Mouse (Mus musculus) embryonic facial prominence, embryonic 14.5 days (tissue): ENCODE results near the gene Psme2b. TPM values are rescaled to one million over a fixed set of nuclear protein-coding genes. Genes with fewer than 3 reads are reported as not detected.
"Not testable (repeated sequence)": the region's sequence is repeated elsewhere in the genome, so short reads cannot be mapped to it uniquely, and the experiment has no call there.

Source experiments
- ATAC-seq: fragments of 200-750 bp; cut with Nextera tagmentation; 2 replicates; pipeline ENCODE4 v1.8.0; 2017; ENCODE audit warnings: low read depth, moderate number of reproducible peaks, moderate TSS enrichment
- DNase-seq: peaks from one replicate; pipeline ENCODE4 v3.0.0-alpha.2; 2015; ENCODE audit warnings: low spot score
- H3K27ac ChIP-seq: fragments of 300-500 bp; sonication (generic); replicated peaks from 2 replicates; pipeline ENCODE4 v1.5.1; 2014; ENCODE audit warnings: low read depth, mild to moderate bottlenecking, low read length, moderate library complexity
- H3K27me3 ChIP-seq: fragments of 300-500 bp; sonication (generic); replicated peaks from 2 replicates; pipeline ENCODE4 v1.6.1; 2014; ENCODE audit warnings: low read length; ENCODE audit not compliant: control insufficient read depth, insufficient read depth
- H3K36me3 ChIP-seq: fragments of 300-500 bp; sonication (generic); 2 replicates; pipeline ENCODE4 v1.6.1; 2014; ENCODE audit warnings: low read length, mixed read lengths; ENCODE audit not compliant: control insufficient read depth, insufficient read depth
- H3K4me1 ChIP-seq: fragments of 300-500 bp; sonication (generic); 2 replicates; pipeline ENCODE4 v1.6.1; 2014; ENCODE audit warnings: antibody characterized with exemption, low read length; ENCODE audit not compliant: control insufficient read depth, insufficient read depth
- H3K4me2 ChIP-seq: fragments of 300-500 bp; sonication (generic); 2 replicates; pipeline ENCODE4 v1.6.1; 2014; ENCODE audit warnings: low read depth, mild to moderate bottlenecking, low read length, moderate library complexity, mixed read lengths
- H3K4me3 ChIP-seq: fragments of 300-500 bp; sonication (generic); 2 replicates; pipeline ENCODE4 v1.5.1; 2014; ENCODE audit warnings: low read depth, mild to moderate bottlenecking, low read length
- H3K9ac ChIP-seq: fragments of 300-500 bp; sonication (generic); 2 replicates; pipeline ENCODE4 v1.6.1; 2014; ENCODE audit warnings: low read depth, mild to moderate bottlenecking, low read length, moderate library complexity, mixed read lengths
- H3K9me3 ChIP-seq: fragments of 300-500 bp; sonication (generic); 2 replicates; pipeline ENCODE4 v1.6.1; 2016; ENCODE audit warnings: low read length; ENCODE audit not compliant: control insufficient read depth
- WGBS: fragments of 180-500 bp; shearing (Covaris S2); extraction: QIAGEN DNeasy Blood & Tissue Kit; methylation state at CpG from one replicate; pipeline ENCODE4 v1.1.7; 2014; 5-methylcytosine and 5-hydroxymethylcytosine counted together
- polyA plus RNA-seq: library from polyadenylated mRNA; unstranded; fragments of >200 nt; fragmentation: Nextera tagmentation; extraction: Ambion mirVana; gene quantifications from 2 replicates; pipeline ENCODE4 v1.2.1, GENCODE M21; 2014

Psme2b gene
- polyA plus RNA-seq, 1 experiment from 2014 or later = 3.4 TPM

GRCm38 (mm10) chr11:48978240-48978939 is 32.4 kb upstream of the Psme2b start, which contains the start of gene Olfr56:
Gene Olfr56 (plus strand): TSS chr11:48978889.
- not testable (repeated sequence) for H3K27me3 ChIP-seq, H3K9me3 ChIP-seq, H3K4me3 ChIP-seq, H3K9ac ChIP-seq, H3K36me3 ChIP-seq, ATAC-seq, H3K4me2 ChIP-seq, H3K4me1 ChIP-seq, DNase-seq, H3K27ac ChIP-seq
- no CpG with 5 or more reads among the region's 1 CpGs for WGBS

GRCm38 (mm10) chr11:48974686-48975085 is 28.7 kb upstream of the Psme2b start:
- H3K4me3 ChIP-seq, ATAC-seq, H3K9ac ChIP-seq, H3K9me3 ChIP-seq, H3K4me2 ChIP-seq, H3K27me3 ChIP-seq, H3K4me1 ChIP-seq, H3K36me3 ChIP-seq, DNase-seq, H3K27ac ChIP-seq: not testable (repeated sequence)
- no CpG with 5 or more reads among the region's 1 CpGs for WGBS

- H3K27me3 ChIP-seq, H3K36me3 ChIP-seq, ATAC-seq, H3K9me3 ChIP-seq, DNase-seq, H3K9ac ChIP-seq, H3K27ac ChIP-seq, H3K4me1 ChIP-seq, H3K4me3 ChIP-seq, H3K4me2 ChIP-seq: not testable (repeated sequence)
Measured at GRCm38 (mm10) chr11:48939286-48939685, 6.7 kb downstream of the Psme2b start.

GRCm38 (mm10) chr11:48935291-48935690 is 10.7 kb downstream of the Psme2b start:
- H3K4me3 ChIP-seq, H3K36me3 ChIP-seq, H3K4me1 ChIP-seq, ATAC-seq, H3K27ac ChIP-seq, H3K27me3 ChIP-seq, H3K9me3 ChIP-seq, H3K4me2 ChIP-seq, DNase-seq, H3K9ac ChIP-seq: not testable (repeated sequence)
- no CpG with 5 or more reads among the region's 3 CpGs for WGBS

GRCm38 (mm10) chr11:48933923-48934322 is 12.1 kb downstream of the Psme2b start:
- H3K27me3 ChIP-seq, H3K27ac ChIP-seq, H3K9me3 ChIP-seq, H3K4me3 ChIP-seq, H3K36me3 ChIP-seq, DNase-seq, H3K9ac ChIP-seq, H3K4me1 ChIP-seq, ATAC-seq, H3K4me2 ChIP-seq: not testable (repeated sequence)
- 50% methylated on average over 1 of the region's 1 CpGs for WGBS

GRCm38 (mm10) chr11:48933422-48933821 is 12.6 kb downstream of the Psme2b start:
- H3K4me2 ChIP-seq, H3K27me3 ChIP-seq, DNase-seq, ATAC-seq, H3K9me3 ChIP-seq, H3K4me1 ChIP-seq, H3K4me3 ChIP-seq, H3K27ac ChIP-seq, H3K9ac ChIP-seq, H3K36me3 ChIP-seq: not testable (repeated sequence)
- WGBS = 78% methylated on average over 1 of the region's 1 CpGs

- H3K4me1 ChIP-seq, H3K4me3 ChIP-seq, H3K27ac ChIP-seq, H3K9ac ChIP-seq, H3K4me2 ChIP-seq, DNase-seq, H3K9me3 ChIP-seq, ATAC-seq, H3K27me3 ChIP-seq, H3K36me3 ChIP-seq: not testable (repeated sequence)
- 71% methylated on average over 1 of the region's 1 CpGs for WGBS
Measured at GRCm38 (mm10) chr11:48928068-48928467, 17.9 kb downstream of the Psme2b start.

- not testable (repeated sequence) for ATAC-seq
Measured at GRCm38 (mm10) chr11:48926437-48926836, 19.6 kb downstream of the Psme2b start.

GRCm38 (mm10) chr11:48923818-48924217 is 22.2 kb downstream of the Psme2b start:
- not testable (repeated sequence) for H3K4me2 ChIP-seq, DNase-seq, H3K27ac ChIP-seq, H3K4me3 ChIP-seq, ATAC-seq, H3K9ac ChIP-seq, H3K27me3 ChIP-seq, H3K9me3 ChIP-seq, H3K4me1 ChIP-seq, H3K36me3 ChIP-seq
- 85% methylated on average over 5 of the region's 5 CpGs for WGBS

More at GRCm38 (mm10) chr11:48926437-48926836, 19.6 kb downstream of the Psme2b start:
- H3K4me2 ChIP-seq, H3K27me3 ChIP-seq, H3K4me3 ChIP-seq, H3K4me1 ChIP-seq, H3K9ac ChIP-seq, H3K36me3 ChIP-seq, DNase-seq, H3K9me3 ChIP-seq, H3K27ac ChIP-seq: not testable (repeated sequence)
